Mouse (Mus musculus): ENCODE measurements around the gene Morn4. TPM values are rescaled to one million over a fixed set of nuclear protein-coding genes. Genes with fewer than 3 reads are reported as not detected.

The Morn4 gene
- polyA plus RNA-seq, 1 experiment from 2014 or later, result 145 TPM

- H3K4me1 ChIP-seq (ENCODE audit: control insufficient read depth, insufficient read depth, low read length), result no peaks in the 10 kb centered on the region
- WGBS, result 94% methylated on average over 6 of the region's 6 CpGs
- no peak overlapping the region for H3K4me2 ChIP-seq (ENCODE audit: low read length)
- no peaks in the 10 kb centered on the region for H3K36me3 ChIP-seq (ENCODE audit: control insufficient read depth, insufficient read depth, low read length)
- no peaks in the 10 kb centered on the region for H3K9me3 ChIP-seq (ENCODE audit: control insufficient read depth, low read length)
- no peak overlapping the region for H3K4me3 ChIP-seq (replicated peaks; ENCODE audit: low read depth, low read length)
- no peak for ATAC-seq (ENCODE audit: low FRiP score, low TSS enrichment)
- H3K27me3 ChIP-seq (ENCODE audit: control insufficient read depth, insufficient read depth, low read length), result no peaks in the 10 kb centered on the region
- no peak overlapping the region for H3K9ac ChIP-seq (replicated peaks; ENCODE audit: low read length)
- no peak overlapping the region for H3K27ac ChIP-seq (replicated peaks; ENCODE audit: low read depth, low read length)
- no peak for DNase-seq
Observed at GRCm38 (mm10) chr19:42043988-42044387, 42.2 kb downstream of the Morn4 start.

DNA sequence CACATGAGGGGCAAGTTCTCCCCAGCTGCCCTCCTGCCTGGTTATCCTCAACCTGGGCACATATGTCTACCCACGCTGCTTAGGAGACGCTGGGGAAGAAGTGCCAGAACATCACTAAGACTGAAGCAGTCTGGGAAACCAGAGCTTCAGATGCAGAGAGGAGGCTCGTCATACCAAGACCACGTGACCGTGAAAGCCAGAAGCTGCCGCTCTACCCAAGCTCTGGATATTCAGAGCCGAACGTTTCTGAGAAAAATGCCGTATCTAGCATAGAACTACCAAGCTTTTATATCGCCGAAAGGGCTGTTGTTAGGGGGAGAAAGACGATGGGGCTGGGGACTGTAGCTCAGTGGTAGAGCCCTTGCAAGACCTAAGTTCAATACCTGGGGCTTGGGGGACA, 47.8 kb downstream of the Morn4 start:
- Histone ChIP-seq H3K27ac (replicated peaks; ENCODE audit: low read depth, low read length) (no peak overlapping the region), H3K9ac (replicated peaks; ENCODE audit: low read length) (no peak overlapping the region), H3K4me3 (replicated peaks; ENCODE audit: low read depth, low read length) (no peak overlapping the region), H3K4me1 (ENCODE audit: control insufficient read depth, insufficient read depth, low read length) (no peaks in the 10 kb centered on the region), H3K27me3 (ENCODE audit: control insufficient read depth, insufficient read depth, low read length) (no peaks in the 10 kb centered on the region), H3K4me2 (ENCODE audit: low read length) (no peak overlapping the region), H3K36me3 (ENCODE audit: control insufficient read depth, insufficient read depth, low read length) (no peaks in the 10 kb centered on the region), H3K9me3 (ENCODE audit: control insufficient read depth, low read length) (no peaks in the 10 kb centered on the region)
- ATAC-seq (ENCODE audit: low FRiP score, low TSS enrichment), result no peak
- no peak for DNase-seq
- 88% methylated on average over 12 of the region's 12 CpGs for WGBS

DNA sequence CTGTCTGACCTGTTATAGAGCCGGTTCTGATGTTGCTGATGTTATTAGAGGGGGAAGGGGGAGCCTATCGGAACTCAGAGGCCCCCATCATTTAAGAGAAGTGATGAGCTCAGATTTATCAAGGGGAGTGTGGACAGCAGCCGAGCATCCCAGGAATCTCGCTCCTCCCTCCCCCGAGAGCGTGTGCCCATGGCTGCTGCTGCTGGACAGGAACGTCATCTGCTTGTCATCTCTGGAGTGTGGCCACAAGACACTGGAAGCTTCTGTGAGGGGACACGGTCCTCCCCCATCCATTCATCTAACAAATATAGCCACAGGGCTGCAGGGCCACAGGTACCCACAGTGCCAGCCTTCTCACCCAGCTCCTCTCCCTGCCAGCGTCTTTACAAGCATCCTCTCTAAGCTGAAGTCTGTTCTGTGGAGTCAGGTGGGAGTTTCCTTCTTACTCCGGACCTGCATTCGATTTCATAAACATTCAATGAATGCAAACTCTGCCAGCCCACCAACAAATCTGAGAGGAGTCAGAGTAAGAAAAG, 48.9 kb downstream of the Morn4 start:
- no peaks in the 10 kb centered on the region for H3K9me3 ChIP-seq (ENCODE audit: control insufficient read depth, low read length)
- WGBS, result 81% methylated on average over 11 of the region's 11 CpGs
- H3K4me2 ChIP-seq (ENCODE audit: low read length), result no peak overlapping the region
- DNase-seq (no peak), ATAC-seq (ENCODE audit: low FRiP score, low TSS enrichment) (no peak)
- no peak overlapping the region for H3K4me3 ChIP-seq (replicated peaks; ENCODE audit: low read depth, low read length)
- no peaks in the 10 kb centered on the region for H3K4me1 ChIP-seq (ENCODE audit: control insufficient read depth, insufficient read depth, low read length)
- H3K27ac ChIP-seq (replicated peaks; ENCODE audit: low read depth, low read length), result no peak overlapping the region
- no peak overlapping the region for H3K9ac ChIP-seq (replicated peaks; ENCODE audit: low read length)
- H3K27me3 ChIP-seq (ENCODE audit: control insufficient read depth, insufficient read depth, low read length), result no peaks in the 10 kb centered on the region
- H3K36me3 ChIP-seq (ENCODE audit: control insufficient read depth, insufficient read depth, low read length), result no peaks in the 10 kb centered on the region

- Histone ChIP-seq H3K9ac (replicated peaks; ENCODE audit: low read length) (no peak overlapping the region), H3K4me3 (replicated peaks; ENCODE audit: low read depth, low read length) (no peak overlapping the region), H3K36me3 (ENCODE audit: control insufficient read depth, insufficient read depth, low read length) (no peaks in the 10 kb centered on the region), H3K4me2 (ENCODE audit: low read length) (no peak overlapping the region), H3K9me3 (ENCODE audit: control insufficient read depth, low read length) (no peaks in the 10 kb centered on the region), H3K4me1 (ENCODE audit: control insufficient read depth, insufficient read depth, low read length) (no peaks in the 10 kb centered on the region), H3K27ac (replicated peaks; ENCODE audit: low read depth, low read length) (no peak overlapping the region), H3K27me3 (ENCODE audit: control insufficient read depth, insufficient read depth, low read length) (no peaks in the 10 kb centered on the region)
- WGBS, result 85% methylated on average over 3 of the region's 3 CpGs
- no peak for ATAC-seq (ENCODE audit: low FRiP score, low TSS enrichment)
- DNase-seq, result no peak
Observed at GRCm38 (mm10) chr19:42036357-42036756, 49.8 kb downstream of the Morn4 start.

GRCm38 (mm10) chr19:42035456-42036248, 50.5 kb downstream of the Morn4 start, which contains the start of gene Ankrd2:
Gene Ankrd2, plus strand, starts transcription at chr19:42036000.
- no peak within 1 kb of the TSS for H3K4me3 ChIP-seq (replicated peaks; ENCODE audit: low read depth, low read length)
- H3K9me3 ChIP-seq (ENCODE audit: control insufficient read depth, low read length), result no peaks in the 10 kb centered on the region
- H3K36me3 ChIP-seq (ENCODE audit: control insufficient read depth, insufficient read depth, low read length), result no peaks in the 10 kb centered on the region
- DNase-seq, result peak; percentile 88
- H3K27ac ChIP-seq (replicated peaks; ENCODE audit: low read depth, low read length), result no peak within 1 kb of the TSS
- no peaks in the 10 kb centered on the region for H3K4me1 ChIP-seq (ENCODE audit: control insufficient read depth, insufficient read depth, low read length)
- H3K9ac ChIP-seq (replicated peaks; ENCODE audit: low read length), result no peak within 1 kb of the TSS
- 65% methylated on average over 19 of the region's 19 CpGs for WGBS
- no peaks in the 10 kb centered on the region for H3K27me3 ChIP-seq (ENCODE audit: control insufficient read depth, insufficient read depth, low read length)
- ATAC-seq (ENCODE audit: low FRiP score, low TSS enrichment), result peak; percentile 60; the same call in 1 of the 2 replicates
- no peak within 1 kb of the TSS for H3K4me2 ChIP-seq (ENCODE audit: low read length)

DNA sequence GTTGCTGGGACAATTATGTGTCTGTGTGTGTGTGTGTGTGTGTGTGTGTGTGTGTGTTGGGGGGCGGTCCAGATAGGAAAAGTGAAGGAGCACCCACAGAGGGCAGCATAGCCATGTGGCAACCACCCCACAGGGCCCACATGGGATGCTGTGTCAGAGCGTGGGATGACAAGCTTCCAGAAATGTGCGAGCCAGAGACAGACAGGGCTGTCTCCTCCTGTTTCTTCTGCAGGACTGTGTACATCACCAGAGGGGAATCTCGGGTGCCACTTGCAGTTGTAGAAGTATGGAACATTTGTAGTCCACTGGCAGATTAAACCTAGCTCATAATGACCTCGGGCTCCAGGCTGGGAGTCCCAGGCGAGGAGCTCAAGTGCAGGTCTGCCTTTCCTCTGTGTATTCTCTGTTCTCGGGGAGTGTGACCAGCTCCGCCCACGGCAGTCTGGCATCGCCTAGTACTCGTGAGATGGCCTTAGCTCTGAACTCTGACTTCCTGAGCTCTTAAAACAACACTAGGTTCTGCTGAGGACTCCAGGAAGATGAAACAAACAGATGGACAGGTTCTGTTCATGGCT, 51.2 kb downstream of the Morn4 start:
- Histone ChIP-seq H3K4me1 (ENCODE audit: control insufficient read depth, insufficient read depth, low read length) (no peaks in the 10 kb centered on the region), H3K4me3 (replicated peaks; ENCODE audit: low read depth, low read length) (no peak overlapping the region), H3K27ac (replicated peaks; ENCODE audit: low read depth, low read length) (no peak overlapping the region), H3K4me2 (ENCODE audit: low read length) (no peak overlapping the region), H3K27me3 (ENCODE audit: control insufficient read depth, insufficient read depth, low read length) (no peaks in the 10 kb centered on the region), H3K9me3 (ENCODE audit: control insufficient read depth, low read length) (no peaks in the 10 kb centered on the region), H3K36me3 (ENCODE audit: control insufficient read depth, insufficient read depth, low read length) (no peaks in the 10 kb centered on the region), H3K9ac (replicated peaks; ENCODE audit: low read length) (no peak overlapping the region)
- no peak for DNase-seq
- 57% methylated on average over 11 of the region's 11 CpGs for WGBS
- 0 out of 2 replicates have a peak, but pooled peaks have one; percentile 6 for ATAC-seq (ENCODE audit: low FRiP score, low TSS enrichment)

GRCm38 (mm10) chr19:42034146-42034775, 51.9 kb downstream of the Morn4 start:
- no peak overlapping the region for H3K27ac ChIP-seq (replicated peaks; ENCODE audit: low read depth, low read length)
- H3K4me2 ChIP-seq (ENCODE audit: low read length), result no peak overlapping the region
- H3K36me3 ChIP-seq (ENCODE audit: control insufficient read depth, insufficient read depth, low read length), result no peaks in the 10 kb centered on the region
- ATAC-seq (ENCODE audit: low FRiP score, low TSS enrichment) (no peak), DNase-seq (no peak)
- H3K4me3 ChIP-seq (replicated peaks; ENCODE audit: low read depth, low read length), result no peak overlapping the region
- H3K27me3 ChIP-seq (ENCODE audit: control insufficient read depth, insufficient read depth, low read length), result no peaks in the 10 kb centered on the region
- H3K9ac ChIP-seq (replicated peaks; ENCODE audit: low read length), result no peak overlapping the region
- H3K9me3 ChIP-seq (ENCODE audit: control insufficient read depth, low read length), result no peaks in the 10 kb centered on the region
- WGBS, result 84% methylated on average over 9 of the region's 9 CpGs
- H3K4me1 ChIP-seq (ENCODE audit: control insufficient read depth, insufficient read depth, low read length), result no peaks in the 10 kb centered on the region

- Histone ChIP-seq H3K4me1 (ENCODE audit: control insufficient read depth, insufficient read depth, low read length) (no peaks in the 10 kb centered on the region), H3K4me3 (replicated peaks; ENCODE audit: low read depth, low read length) (no peak overlapping the region), H3K27me3 (ENCODE audit: control insufficient read depth, insufficient read depth, low read length) (no peaks in the 10 kb centered on the region), H3K9ac (replicated peaks; ENCODE audit: low read length) (no peak overlapping the region), H3K4me2 (ENCODE audit: low read length) (no peak overlapping the region), H3K9me3 (ENCODE audit: control insufficient read depth, low read length) (no peaks in the 10 kb centered on the region), H3K27ac (replicated peaks; ENCODE audit: low read depth, low read length) (no peak overlapping the region), H3K36me3 (ENCODE audit: control insufficient read depth, insufficient read depth, low read length) (no peaks in the 10 kb centered on the region)
- no peak for ATAC-seq (ENCODE audit: low FRiP score, low TSS enrichment)
- DNase-seq, result no peak
- 81% methylated on average over 14 of the region's 14 CpGs for WGBS
Observed at GRCm38 (mm10) chr19:42033611-42034010, 52.5 kb downstream of the Morn4 start.
